Mouse (Mus musculus) gastrocnemius, adult 8-10 months (tissue): ENCODE measurements around the gene 4933407L21Rik. TPM values are rescaled to one million over a fixed set of nuclear protein-coding genes. Genes with fewer than 3 reads are reported as not detected.
"Not testable (repeated sequence)": the region's sequence is repeated elsewhere in the genome, so short reads cannot be mapped to it uniquely, and the experiment has no call there.

ENCODE experiments used
- DNase-seq, 2 experiments: peaks; one replicate each; pipeline ENCODE4 v3.0.0; 2022; ENCODE audit warnings: low spot score in 2 of 2
- total RNA-seq, 4 experiments: library from RNA; stranded (reverse); gene quantifications; 2 replicates each; pipeline ENCODE4 v1.2.4; 2022

Gene 4933407L21Rik
- total RNA-seq, 4 experiments from 2014 or later: 0.22 to 0.67 TPM; not detected in 2

GRCm38 (mm10) chr1:85957942-85958619 is 29.8 kb downstream of the 4933407L21Rik start:
- DNase-seq: no peak

- DNase-seq: no peak
Observed at GRCm38 (mm10) chr1:85959129-85959888, 31.0 kb downstream of the 4933407L21Rik start.

GRCm38 (mm10) chr1:85959889-85960276 is 31.6 kb downstream of the 4933407L21Rik start:
- no peak for DNase-seq

DNA sequence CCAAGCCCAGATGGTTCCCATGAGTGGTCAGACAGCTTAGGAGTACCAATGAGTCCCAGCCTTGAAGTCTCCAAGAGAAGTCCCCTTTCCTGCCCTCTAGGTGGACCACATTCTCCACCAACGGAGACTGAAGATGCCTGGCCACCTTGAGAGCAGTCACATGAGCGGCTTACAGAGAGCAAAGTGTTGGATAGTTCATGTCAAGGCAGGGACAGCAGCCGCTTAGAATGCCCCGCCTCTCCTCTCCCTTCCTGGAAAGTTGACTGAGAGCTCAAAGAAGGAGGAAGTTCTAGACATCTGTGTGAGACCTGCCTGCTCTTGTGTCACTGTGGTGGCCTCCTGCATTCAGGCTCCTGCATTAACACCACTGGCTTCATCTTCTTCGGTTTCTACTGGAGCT is 32.6 kb downstream of the 4933407L21Rik start, which contains the start of gene Gpr55:
TSS of gene Gpr55 (minus strand) at position 135 of the 400 bp plus-strand sequence.
- DNase-seq: no peak

- DNase-seq: no peak
Observed at GRCm38 (mm10) chr1:85962081-85962480, 33.8 kb downstream of the 4933407L21Rik start.

DNA sequence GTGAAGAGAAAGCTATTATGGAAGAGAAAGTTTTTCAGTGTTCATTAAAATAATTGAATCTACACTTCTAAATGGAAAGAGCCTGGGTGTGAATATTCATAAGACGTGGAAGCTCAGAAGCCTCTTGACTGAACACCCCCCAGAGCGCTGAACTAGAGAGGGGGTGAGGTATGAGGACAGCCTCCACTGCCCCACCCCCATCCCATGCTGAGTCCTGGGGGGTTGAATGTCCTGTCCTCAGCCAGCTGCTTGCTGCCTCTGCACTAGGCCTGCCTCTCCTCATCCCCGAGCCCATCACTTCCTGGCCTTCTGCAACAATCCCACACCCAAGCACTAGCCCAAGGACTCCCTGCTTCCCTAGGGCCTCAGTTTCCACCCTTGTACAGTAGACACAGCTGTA is 37.6 kb downstream of the 4933407L21Rik start:
- DNase-seq: no peak

- DNase-seq: no peak
Observed at GRCm38 (mm10) chr1:85969081-85969480, 40.8 kb downstream of the 4933407L21Rik start.

- DNase-seq: no peak
Observed at GRCm38 (mm10) chr1:85969519-85969918, 41.2 kb downstream of the 4933407L21Rik start.

DNA sequence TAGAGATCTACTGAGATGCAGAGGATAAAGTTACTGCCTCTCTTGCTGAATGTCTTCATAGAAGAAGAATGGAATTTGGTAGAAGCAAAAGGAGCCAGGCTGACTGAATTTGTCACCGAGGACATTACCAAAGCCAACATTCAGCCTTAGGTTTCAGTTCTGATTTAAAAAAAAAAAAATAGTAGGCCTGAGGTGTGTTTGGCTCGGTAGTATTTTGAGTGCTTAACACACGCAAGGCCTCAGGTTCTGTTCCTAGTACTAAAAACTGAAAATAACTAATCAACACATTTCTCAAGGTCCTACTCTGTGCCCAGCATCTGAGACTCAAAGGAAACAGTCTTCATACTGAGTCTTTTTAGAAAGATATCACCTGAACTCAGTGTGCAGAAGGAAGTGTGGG is 42.8 kb downstream of the 4933407L21Rik start:
- DNase-seq: no peak

GRCm38 (mm10) chr1:85972341-85972740 is 44.1 kb downstream of the 4933407L21Rik start:
- no peak for DNase-seq

GRCm38 (mm10) chr1:85973468-85973877 is 45.2 kb downstream of the 4933407L21Rik start:
- no peak for DNase-seq

- DNase-seq: no peak
Observed at GRCm38 (mm10) chr1:85977709-85978108, 49.4 kb downstream of the 4933407L21Rik start.

DNA sequence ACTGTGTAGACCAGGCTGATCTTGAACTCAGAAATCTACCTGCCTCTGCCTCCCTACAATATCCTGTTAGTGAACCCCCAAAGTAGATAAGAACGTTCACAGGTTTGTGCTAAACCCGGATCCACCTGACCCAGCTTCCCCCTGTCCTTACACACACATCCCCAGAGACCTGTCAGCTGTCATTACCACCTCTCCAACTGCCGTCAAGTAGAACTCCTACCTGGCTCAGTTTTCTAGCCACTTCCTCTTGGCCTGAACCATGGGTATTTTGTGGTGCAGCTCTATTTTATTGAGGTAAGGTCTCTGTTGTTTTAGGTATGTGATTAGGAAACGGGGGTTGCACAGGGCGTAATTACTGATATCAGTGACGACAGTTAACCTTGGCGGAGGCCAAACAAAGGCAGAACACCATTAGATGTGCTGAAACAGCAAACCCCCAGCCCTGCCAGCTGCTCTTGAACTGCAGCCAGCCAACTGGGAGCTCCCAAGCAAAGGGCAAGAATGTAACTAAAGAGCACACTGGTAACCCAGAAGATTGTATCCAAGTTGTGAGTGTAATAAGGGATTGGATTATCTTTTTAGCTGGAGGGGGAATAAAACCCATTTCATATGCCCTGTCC is 53.6 kb downstream of the 4933407L21Rik start:
- peak in 1 of 2 experiments; percentile 24 for DNase-seq

DNA sequence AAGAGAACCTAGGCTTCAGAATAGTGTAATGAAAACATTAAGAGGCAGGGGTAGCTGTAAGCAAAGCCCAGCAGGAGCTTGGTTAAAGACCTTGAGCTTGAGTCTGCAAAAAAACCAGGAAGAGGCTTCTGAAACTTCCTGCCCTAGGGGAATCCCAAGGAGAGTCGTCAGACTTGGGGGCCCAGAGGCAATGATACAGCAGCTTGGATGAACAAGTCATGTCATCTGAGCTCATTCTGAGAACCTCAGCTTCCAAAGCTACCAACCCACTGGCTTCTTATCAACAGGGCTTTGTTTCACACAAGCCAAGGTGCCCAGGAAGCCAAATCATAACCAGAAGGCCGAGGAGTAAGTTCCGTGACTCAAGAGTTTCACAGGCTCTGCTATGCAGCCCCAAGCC is 57.5 kb downstream of the 4933407L21Rik start:
- no peak for DNase-seq

GRCm38 (mm10) chr1:85988351-85988750 is 60.1 kb downstream of the 4933407L21Rik start:
- DNase-seq: no peak

DNA sequence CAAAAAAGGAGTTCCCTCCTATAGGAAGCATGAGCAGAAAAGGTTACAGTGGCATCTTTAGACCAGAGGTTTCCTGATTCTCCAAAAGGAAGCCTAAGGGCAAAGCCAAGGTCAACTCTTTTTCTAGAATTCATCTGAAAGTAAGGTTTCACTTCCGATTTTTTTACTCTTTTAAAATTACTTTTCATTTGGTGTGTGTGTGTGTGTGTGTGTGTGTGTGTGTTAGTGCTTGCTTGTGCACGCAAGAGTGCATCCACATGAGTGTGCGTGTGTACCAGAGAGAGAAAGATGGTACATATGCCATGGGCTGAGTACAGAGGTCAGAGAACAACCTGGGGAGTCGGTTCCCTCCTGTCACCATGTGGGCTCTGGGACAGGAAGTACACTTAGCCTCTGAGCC is 60.6 kb downstream of the 4933407L21Rik start:
- DNase-seq: not testable (repeated sequence)

Other genes with a start within 250 kb of the 4933407L21Rik start
- gene A630001G21Rik, start 149.8 kb upstream of the 4933407L21Rik start, total RNA-seq: not detected
- gene Cab39, start 135.0 kb upstream of the 4933407L21Rik start, total RNA-seq: 100 to 1,000 TPM; 177 to 206 (median 195) TPM
- 10 to 100 TPM; 24.3 to 35.2 (median 28.2) TPM for gene Itm2c, start 34.2 kb upstream of the 4933407L21Rik start, total RNA-seq
- gene Gpr55, start 32.5 kb downstream of the 4933407L21Rik start, total RNA-seq: not detected
- gene Spata3, start 88.3 kb downstream of the 4933407L21Rik start, total RNA-seq: not detected
- not detected for gene 2810459M11Rik, start 117.4 kb downstream of the 4933407L21Rik start, total RNA-seq
- 100 to 1,000 TPM; 124 to 134 (median 130) TPM for gene Psmd1, start 135.9 kb downstream of the 4933407L21Rik start, total RNA-seq
- under 1 TPM in 2 of 4 experiments, not detected in 2; 0.27 to 0.65 TPM for gene Htr2b, start 183.5 kb downstream of the 4933407L21Rik start, total RNA-seq
- gene Gm21972, start 205.2 kb downstream of the 4933407L21Rik start, total RNA-seq: not detected
- 1 to 10 TPM; 1.5 to 2.1 (median 1.8) TPM for gene Armc9, start 226.3 kb downstream of the 4933407L21Rik start, total RNA-seq